Mouse (Mus musculus): ENCODE data around the gene Hes5.

The Hes5 gene

GRCm38 (mm10) chr4:155011312-155012025, 50.7 kb downstream of the Hes5 start:
- DNase-seq (ENCODE audit: low spot score in 2 of 2): no peak
